Mouse (Mus musculus): Measurements from ENCODE around the gene Aoc2. TPM values are rescaled to one million over a fixed set of nuclear protein-coding genes. Genes with fewer than 3 reads are reported as not detected.

Aoc2 gene
- 0.55 and 0.84 TPM in 2 replicates for polyA plus RNA-seq (2014; fragmentation: Nextera tagmentation; extraction: Ambion mirVana)

DNA sequence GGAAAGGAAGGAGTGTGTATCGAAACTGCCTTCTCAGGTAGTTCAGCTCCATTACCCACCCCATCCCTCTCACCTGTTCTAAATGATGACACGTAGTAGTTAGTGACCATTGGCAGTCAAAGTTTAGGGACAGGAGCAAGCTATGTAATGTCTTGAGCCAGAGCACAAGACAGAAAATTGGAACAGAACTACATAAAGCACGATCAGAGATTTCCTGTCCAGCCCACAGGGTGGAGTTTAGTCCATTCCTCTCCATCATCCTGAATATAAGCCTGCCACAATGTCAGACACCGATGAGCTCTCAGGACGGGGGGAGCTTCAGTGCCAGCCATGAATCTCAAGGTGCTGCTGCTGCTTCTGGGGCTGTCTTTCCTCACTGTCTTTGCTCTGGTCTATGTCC, at the start of gene Aoc2:
Gene Aoc2 (plus strand): TSS at position 301 of the 400 bp plus-strand sequence.
- ATAC-seq (ENCODE audit: insufficient number of reproducible peaks, insufficient read depth, low FRiP score, low read depth): no peak
- Histone ChIP-seq H3K4me1 (ENCODE audit: control insufficient read depth in 2 of 2, insufficient read depth in 2 of 2, low read length in 2 of 2) (peaks cover 7 to 12% of the 10 kb centered on the region in 2 experiments), H3K9me3 (ENCODE audit: control insufficient read depth, low read length) (no peaks in the 10 kb centered on the region), H3K36me3 (ENCODE audit: control insufficient read depth, insufficient read depth, low read length) (peaks cover 62% of the 10 kb centered on the region), H3K4me3 (ENCODE audit: control insufficient read depth in 1 of 2, insufficient read depth in 1 of 2, low read depth in 1 of 2, low read length in 2 of 2) (no peak within 1 kb of the TSS), H3K4me2 (ENCODE audit: low read length) (no peak within 1 kb of the TSS), H3K9ac (ENCODE audit: low read length) (no peak within 1 kb of the TSS), H3K27ac (replicated peaks in 1 of 2; ENCODE audit: control insufficient read depth in 1 of 2, insufficient read depth in 1 of 2, low read depth in 2 of 2, low read length in 2 of 2) (no peak within 1 kb of the TSS), H3K27me3 (ENCODE audit: control insufficient read depth, insufficient read depth, low read length) (no peaks in the 10 kb centered on the region)
- 90% methylated on average over 5 of the region's 5 CpGs for WGBS

DNA sequence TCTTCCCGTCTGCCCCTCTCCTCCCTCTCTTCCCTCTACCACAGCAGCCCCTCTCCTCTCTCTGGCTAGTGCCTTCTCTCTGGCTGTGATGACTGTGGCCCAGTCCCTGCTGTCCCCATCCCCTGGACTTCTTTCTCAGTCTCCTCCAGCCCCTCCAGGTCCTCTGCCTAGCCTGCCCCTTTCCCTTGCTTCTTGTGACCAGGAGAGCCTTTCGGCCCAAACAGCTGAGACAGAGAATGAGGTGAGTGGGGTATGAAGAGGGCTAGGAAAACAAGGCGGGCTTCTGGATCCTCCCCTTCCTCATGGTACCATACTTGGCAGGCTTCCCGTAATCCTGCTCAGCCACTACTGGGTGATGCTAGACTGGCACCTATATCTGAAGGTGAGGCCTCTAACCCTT, 49.6 kb upstream of the Aoc2 start:
- 73% methylated on average over 4 of the region's 4 CpGs for WGBS
- Histone ChIP-seq H3K27ac (replicated peaks in 1 of 2; ENCODE audit: control insufficient read depth in 1 of 2, insufficient read depth in 1 of 2, low read depth in 2 of 2, low read length in 2 of 2) (no peak overlapping the region), H3K9ac (ENCODE audit: low read length) (no peak overlapping the region), H3K36me3 (ENCODE audit: control insufficient read depth, insufficient read depth, low read length) (peaks cover 12% of the 10 kb centered on the region; the same call in 1 of the 2 replicates), H3K4me2 (ENCODE audit: low read length) (no peak overlapping the region), H3K9me3 (ENCODE audit: control insufficient read depth, low read length) (no peaks in the 10 kb centered on the region), H3K4me3 (ENCODE audit: control insufficient read depth in 1 of 2, insufficient read depth in 1 of 2, low read depth in 1 of 2, low read length in 2 of 2) (no peak overlapping the region), H3K4me1 (ENCODE audit: control insufficient read depth in 2 of 2, insufficient read depth in 2 of 2, low read length in 2 of 2) (peaks cover 13 to 22% of the 10 kb centered on the region in 2 experiments), H3K27me3 (ENCODE audit: control insufficient read depth, insufficient read depth, low read length) (no peaks in the 10 kb centered on the region)
- ATAC-seq (ENCODE audit: insufficient number of reproducible peaks, insufficient read depth, low FRiP score, low read depth): no peak

DNA sequence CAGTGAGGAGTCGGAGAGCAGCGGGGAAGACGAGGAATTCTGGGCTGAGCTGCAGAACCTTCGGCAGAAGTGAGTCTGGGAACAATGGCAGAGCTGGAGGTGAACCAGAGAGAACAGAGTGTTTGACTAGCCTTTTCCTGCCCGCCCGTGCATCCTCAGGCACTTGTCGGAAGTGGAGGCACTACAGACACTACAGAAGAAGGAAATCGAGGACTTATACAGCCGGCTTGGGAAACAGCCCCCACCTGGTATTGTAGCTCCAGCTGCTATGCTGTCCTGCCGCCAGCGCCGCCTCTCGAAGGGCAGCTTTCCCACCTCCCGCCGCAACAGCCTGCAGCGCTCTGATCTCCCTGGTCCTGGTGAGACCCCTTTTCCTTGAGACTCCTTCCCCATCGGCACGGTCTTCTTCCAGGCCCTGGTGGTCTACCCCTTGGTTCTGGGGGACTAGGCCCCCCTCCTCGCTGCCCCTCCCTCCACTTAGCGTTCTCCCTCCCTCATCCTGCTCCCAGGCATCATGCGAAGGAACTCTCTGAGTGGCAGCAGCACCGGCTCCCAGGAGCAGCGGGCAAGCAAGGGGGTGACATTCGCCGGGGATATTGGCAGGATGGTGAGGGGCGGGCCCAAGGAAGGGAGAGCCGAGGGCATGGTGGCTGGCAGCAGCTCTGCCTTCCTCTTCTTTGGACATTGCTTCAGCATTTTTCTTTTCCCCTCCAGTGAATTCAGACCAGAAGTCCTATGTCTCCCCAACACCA, 48.4 kb upstream of the Aoc2 start:
- H3K9ac ChIP-seq (ENCODE audit: low read length): peak overlapping the region; percentile 48; the same call in 1 of the 2 replicates
- H3K36me3 ChIP-seq (ENCODE audit: control insufficient read depth, insufficient read depth, low read length): peaks cover 12% of the 10 kb centered on the region; the same call in 1 of the 2 replicates
- H3K4me1 ChIP-seq (ENCODE audit: control insufficient read depth in 2 of 2, insufficient read depth in 2 of 2, low read length in 2 of 2): peaks cover 13 to 22% of the 10 kb centered on the region in 2 experiments
- no peak for ATAC-seq (ENCODE audit: insufficient number of reproducible peaks, insufficient read depth, low FRiP score, low read depth)
- H3K4me2 ChIP-seq (ENCODE audit: low read length): peak overlapping the region; percentile 12; the same call in 1 of the 2 replicates
- no peaks in the 10 kb centered on the region for H3K9me3 ChIP-seq (ENCODE audit: control insufficient read depth, low read length)
- no peak overlapping the region for H3K27ac ChIP-seq (replicated peaks in 1 of 2; ENCODE audit: control insufficient read depth in 1 of 2, insufficient read depth in 1 of 2, low read depth in 2 of 2, low read length in 2 of 2)
- no peaks in the 10 kb centered on the region for H3K27me3 ChIP-seq (ENCODE audit: control insufficient read depth, insufficient read depth, low read length)
- no peak overlapping the region for H3K4me3 ChIP-seq (ENCODE audit: control insufficient read depth in 1 of 2, insufficient read depth in 1 of 2, low read depth in 1 of 2, low read length in 2 of 2)
- WGBS: 37% methylated on average over 27 of the region's 27 CpGs

DNA sequence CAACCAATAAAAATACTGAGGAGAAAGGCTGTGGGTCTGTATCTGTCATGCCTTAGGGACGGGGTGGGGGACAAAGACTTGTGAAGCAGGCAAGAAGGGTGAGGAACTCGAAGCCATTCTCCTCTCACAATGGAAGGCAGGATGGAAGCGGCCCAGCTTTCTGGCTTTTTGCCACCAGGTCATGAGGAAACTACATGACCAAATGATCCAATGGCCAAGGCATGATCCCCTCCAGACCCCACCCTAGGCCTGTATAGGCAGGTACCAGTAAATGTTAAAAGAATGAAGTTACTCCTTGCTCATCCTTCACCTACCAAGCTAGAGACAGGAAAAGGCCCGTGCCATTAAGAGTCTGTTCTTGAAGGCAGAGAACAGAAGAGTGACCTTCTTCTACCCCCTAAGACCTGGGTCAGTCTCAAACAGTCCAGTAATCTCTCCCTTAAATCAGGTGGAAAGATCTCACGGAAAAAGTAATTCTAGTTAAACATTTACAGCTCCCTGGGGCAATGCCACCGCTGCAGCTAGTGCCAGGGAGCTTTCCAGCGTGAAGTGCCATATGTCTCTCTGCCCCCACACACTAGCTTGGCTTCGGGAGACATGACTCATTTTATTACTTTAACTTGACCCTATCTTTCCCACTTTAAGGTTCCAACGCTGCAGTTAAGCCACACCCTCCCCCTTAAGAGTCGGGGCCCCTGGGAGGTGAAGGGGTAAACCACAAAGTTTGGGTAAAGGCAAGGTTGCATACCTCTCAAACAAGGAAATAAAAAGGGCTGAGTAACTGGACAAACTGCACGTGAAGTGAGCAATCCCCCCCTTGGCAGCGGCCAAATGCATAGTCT, 47.3 kb upstream of the Aoc2 start:
- peak overlapping the region; percentile 70 to 80 for H3K4me3 ChIP-seq (ENCODE audit: control insufficient read depth in 1 of 2, insufficient read depth in 1 of 2, low read depth in 1 of 2, low read length in 2 of 2)
- H3K27me3 ChIP-seq (ENCODE audit: control insufficient read depth, insufficient read depth, low read length): no peaks in the 10 kb centered on the region
- no peaks in the 10 kb centered on the region for H3K9me3 ChIP-seq (ENCODE audit: control insufficient read depth, low read length)
- WGBS: 67% methylated on average over 12 of the region's 12 CpGs
- peaks cover 12% of the 10 kb centered on the region; the same call in 1 of the 2 replicates for H3K36me3 ChIP-seq (ENCODE audit: control insufficient read depth, insufficient read depth, low read length)
- no peak for ATAC-seq (ENCODE audit: insufficient number of reproducible peaks, insufficient read depth, low FRiP score, low read depth)
- no peak overlapping the region for H3K27ac ChIP-seq (replicated peaks in 1 of 2; ENCODE audit: control insufficient read depth in 1 of 2, insufficient read depth in 1 of 2, low read depth in 2 of 2, low read length in 2 of 2)
- peaks cover 13 to 22% of the 10 kb centered on the region in 2 experiments for H3K4me1 ChIP-seq (ENCODE audit: control insufficient read depth in 2 of 2, insufficient read depth in 2 of 2, low read length in 2 of 2)
- peak overlapping the region; percentile 83 for H3K9ac ChIP-seq (ENCODE audit: low read length)
- H3K4me2 ChIP-seq (ENCODE audit: low read length): peak overlapping the region; percentile 94

DNA sequence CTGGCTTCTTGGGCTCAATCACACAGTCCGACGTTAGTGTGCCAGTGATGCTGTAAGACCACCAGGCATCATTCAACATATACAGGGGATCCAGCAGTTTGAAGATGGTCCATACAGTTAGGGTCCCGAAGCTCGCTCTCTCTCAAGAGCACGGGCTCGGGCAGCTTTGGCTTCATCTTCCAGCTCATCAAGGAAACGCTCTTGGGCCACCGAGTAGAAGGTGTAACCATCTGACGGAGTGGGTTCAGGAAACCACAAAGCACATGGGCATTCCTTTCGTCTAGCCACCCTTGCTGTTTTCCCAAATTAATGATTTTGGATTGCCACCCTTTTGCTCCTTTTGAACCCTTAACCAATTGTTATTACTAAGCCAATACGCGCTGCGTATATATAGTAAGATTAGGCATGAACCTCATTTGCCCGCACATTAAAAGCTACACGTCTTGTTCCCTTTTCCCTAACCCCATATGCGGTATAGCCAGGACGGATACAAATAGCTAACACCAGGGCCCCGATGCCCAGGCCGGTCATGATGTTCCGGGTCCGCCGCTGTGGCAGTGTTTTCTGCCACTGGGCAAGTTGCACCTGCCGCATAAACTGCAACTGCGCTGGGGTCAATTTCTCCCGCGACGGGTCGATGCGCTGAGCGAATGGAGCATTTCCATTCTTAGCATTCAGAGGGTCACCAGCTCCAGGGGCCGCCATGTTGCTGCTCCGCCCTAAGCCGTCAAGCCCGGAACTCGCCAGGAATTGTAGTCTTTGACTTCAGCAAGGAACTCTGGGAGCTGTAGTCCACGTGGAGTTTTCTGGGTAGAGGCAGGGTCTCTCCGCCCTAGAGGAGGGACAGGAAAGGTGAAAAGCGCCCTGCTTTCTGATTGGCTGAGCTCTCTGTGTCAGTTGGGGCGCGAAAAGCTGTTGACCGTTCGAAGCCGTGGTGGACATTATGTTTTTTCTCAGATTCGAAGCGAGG, 46.4 kb upstream of the Aoc2 start, which contains the start of the genes Cntd1 and Coa3:
Gene Cntd1 (plus strand): TSS at position 790 of the 970 bp plus-strand sequence.
Gene Coa3 (minus strand): TSS at position 892 of the 970 bp plus-strand sequence.
- Histone ChIP-seq H3K4me3 (ENCODE audit: control insufficient read depth in 1 of 2, insufficient read depth in 1 of 2, low read depth in 1 of 2, low read length in 2 of 2) (peak within 1 kb of the TSS; percentile 70 to 80), H3K36me3 (ENCODE audit: control insufficient read depth, insufficient read depth, low read length) (peaks cover 12% of the 10 kb centered on the region; the same call in 1 of the 2 replicates), H3K4me2 (ENCODE audit: low read length) (peak within 1 kb of the TSS; percentile 94), H3K27ac (replicated peaks in 1 of 2; ENCODE audit: control insufficient read depth in 1 of 2, insufficient read depth in 1 of 2, low read depth in 2 of 2, low read length in 2 of 2) (peak within 1 kb of the TSS; percentile 47 to 77; a peak in 3 of 4 replicates), H3K27me3 (ENCODE audit: control insufficient read depth, insufficient read depth, low read length) (no peaks in the 10 kb centered on the region), H3K9me3 (ENCODE audit: control insufficient read depth, low read length) (no peaks in the 10 kb centered on the region), H3K4me1 (ENCODE audit: control insufficient read depth in 2 of 2, insufficient read depth in 2 of 2, low read length in 2 of 2) (peaks cover 13 to 22% of the 10 kb centered on the region in 2 experiments), H3K9ac (ENCODE audit: low read length) (peak within 1 kb of the TSS; percentile 83)
- 6% methylated on average over 45 of the region's 45 CpGs for WGBS
- ATAC-seq (ENCODE audit: insufficient number of reproducible peaks, insufficient read depth, low FRiP score, low read depth): peak; percentile 91

DNA sequence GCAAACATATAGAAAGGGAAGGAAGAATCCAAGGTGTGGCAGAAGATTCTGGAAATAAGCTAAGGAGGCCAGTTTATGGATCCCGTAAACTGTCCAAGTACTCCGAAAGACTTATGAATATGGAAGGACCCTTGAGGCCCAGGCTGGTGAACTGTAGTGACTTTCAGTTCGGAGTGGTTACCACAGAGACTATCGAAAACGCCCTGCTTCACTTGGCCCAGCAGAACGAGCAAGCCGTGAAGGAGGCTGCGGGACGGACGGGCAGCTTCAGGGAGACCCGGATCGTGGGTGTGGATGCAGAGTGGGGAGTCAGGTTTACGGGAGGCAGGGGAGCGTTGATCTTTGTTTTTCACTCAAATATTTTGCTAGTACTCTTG, 45.7 kb upstream of the Aoc2 start:
- no peak for ATAC-seq (ENCODE audit: insufficient number of reproducible peaks, insufficient read depth, low FRiP score, low read depth)
- Histone ChIP-seq H3K27me3 (ENCODE audit: control insufficient read depth, insufficient read depth, low read length) (no peaks in the 10 kb centered on the region), H3K9me3 (ENCODE audit: control insufficient read depth, low read length) (no peaks in the 10 kb centered on the region), H3K4me1 (ENCODE audit: control insufficient read depth in 2 of 2, insufficient read depth in 2 of 2, low read length in 2 of 2) (peaks cover 13 to 22% of the 10 kb centered on the region in 2 experiments), H3K36me3 (ENCODE audit: control insufficient read depth, insufficient read depth, low read length) (peaks cover 8% of the 10 kb centered on the region; the same call in 1 of the 2 replicates), H3K9ac (ENCODE audit: low read length) (no peak overlapping the region), H3K27ac (replicated peaks in 1 of 2; ENCODE audit: control insufficient read depth in 1 of 2, insufficient read depth in 1 of 2, low read depth in 2 of 2, low read length in 2 of 2) (no peak overlapping the region), H3K4me2 (ENCODE audit: low read length) (peak overlapping the region; percentile 94), H3K4me3 (ENCODE audit: control insufficient read depth in 1 of 2, insufficient read depth in 1 of 2, low read depth in 1 of 2, low read length in 2 of 2) (peak overlapping the region; percentile 2 to 80; a peak in 2 of 4 replicates)
- 57% methylated on average over 14 of the region's 14 CpGs for WGBS

Data from heart, embryonic 14.5 days (tissue).